Mouse (Mus musculus): ENCODE measurements at regions not wholly inside any gene's neighbourhood (a gene's known extent, or its start where the extent isn't known, plus 50 kb on each side); places are given as distances from the start of the nearest gene placed in this dataset.

- no peak for TF ChIP-seq POLR2A (IDR thresholded peaks at IDR 0.05; ENCODE audit: insufficient read length, low read depth)
- TF ChIP-seq POLR2AphosphoS2 (IDR thresholded peaks at IDR 0.05; ENCODE audit: insufficient read length, low read depth), result no peak
- TF ChIP-seq CEBPB (IDR thresholded peaks at IDR 0.05; ENCODE audit: insufficient read depth, poor library complexity, severe bottlenecking), result no peak
- TF ChIP-seq MAX (IDR thresholded peaks at IDR 0.05; ENCODE audit: low read depth), result no peak
- no peak for TF ChIP-seq SRF (IDR thresholded peaks at IDR 0.05; ENCODE audit: control insufficient read depth, insufficient read length, low read depth)
Observed at GRCm38 (mm10) chr5:89932999-89933398, 49.9 kb upstream of the Adamts3 start.
